8 mouse cellular contexts compared by ENCODE assay signal in genomic region chr1:66816837-66817452, GRCm38 (mm10). TPM values are rescaled to one million over a fixed set of nuclear protein-coding genes. Genes with fewer than 3 reads are reported as not detected.
A peak's percentile ranks its signal among the peaks of the same experiment; 100 is the strongest.
DNase-seq lines count a peak whose midpoint lies in the region; ATAC-seq lines count a peak whose summit lies in the region.

No protein-coding gene starts in this region.

- H3K9me3 ChIP-seq in hindbrain, embryonic 12.5 days (replicated peaks), result no peaks in the 10 kb centered on the region

- H3K9ac ChIP-seq in hindbrain, embryonic 12.5 days, result peak overlapping the region; percentile 95

- DNase-seq in NIH3T3 (ENCODE audit: low read depth), result peak; percentile 97
- peak; percentile 91 for DNase-seq in cerebellum, adult 9-11 months
- peak; percentile 81 to 98 for DNase-seq in frontal cortex, adult 2 months (ENCODE audit: extremely low spot score in 1 of 2, low spot score in 1 of 2)
- DNase-seq in layer of hippocampus, postnatal 14 days (ENCODE audit: low spot score in 2 of 2), result peak; percentile 96 to 98
- peak; percentile 88 for DNase-seq in lung, postnatal 10 days
- peak; percentile 99 for DNase-seq in ovary, postnatal 14 days (ENCODE audit: low spot score)
- peak; percentile 87 to 97 for DNase-seq in thymus, postnatal 10 days (ENCODE audit: low spot score in 2 of 2)

- peak; percentile 90 for ATAC-seq in hindbrain, embryonic 12.5 days (ENCODE audit: low FRiP score)

- under 1% methylated on average over 57 of the region's 63 CpGs for WGBS in hindbrain, embryonic 12.5 days

- H3K4me3 ChIP-seq in hindbrain, embryonic 12.5 days, result peak overlapping the region; percentile 85

- no peaks in the 10 kb centered on the region for H3K36me3 ChIP-seq in hindbrain, embryonic 12.5 days

- H3K4me1 ChIP-seq in hindbrain, embryonic 12.5 days, result peaks cover 11% of the 10 kb centered on the region; the same call in 1 of the 2 replicates

- H3K27me3 ChIP-seq in hindbrain, embryonic 12.5 days, result no peaks in the 10 kb centered on the region

- peak overlapping the region; percentile 84 for H3K4me2 ChIP-seq in hindbrain, embryonic 12.5 days (replicated peaks)

- H3K27ac ChIP-seq in hindbrain, embryonic 12.5 days, result peak overlapping the region; percentile 99

RNA-seq across cellular contexts. Expression of gene Kansl1l, which starts 0.4 kb away (rescaled TPM):
- 10.3 and 12.7 TPM in 2 replicates for polyA plus RNA-seq in frontal cortex, adult 2 months (2012; rRNA removed)
- polyA plus RNA-seq in hindbrain, embryonic 12.5 days (2016; fragmentation: Nextera tagmentation; extraction: Ambion mirVana), result 23.3 and 26.2 TPM in 2 replicates
- total RNA-seq in layer of hippocampus, postnatal 14 days (2021), result 10 to 100 TPM; 14.3 to 15.0 TPM

RNA-seq across cellular contexts. Expression of gene Acadl, which starts 46.1 kb away (rescaled TPM):
- 32.8 and 36.1 TPM in 2 replicates for polyA plus RNA-seq in frontal cortex, adult 2 months (2012; rRNA removed)
- polyA plus RNA-seq in hindbrain, embryonic 12.5 days (2016; fragmentation: Nextera tagmentation; extraction: Ambion mirVana), result 61.0 and 67.3 TPM in 2 replicates
- total RNA-seq in layer of hippocampus, postnatal 14 days (2021), result 10 to 100 TPM; 33.7 to 34.2 TPM

Comparison
In these comparisons a context has a peak if more than half of its experiments do, and no peak if none do; other contexts are left out.
1. Peak in every context shown above with its lines: DNase-seq, ATAC-seq, H3K4me3 ChIP-seq and H3K27ac ChIP-seq.